Mouse (Mus musculus): ENCODE data around the gene Pitpna. TPM values are rescaled to one million over a fixed set of nuclear protein-coding genes. Genes with fewer than 3 reads are reported as not detected.

The Pitpna gene
- polyA plus RNA-seq, 1 experiment = 160 TPM

DNA sequence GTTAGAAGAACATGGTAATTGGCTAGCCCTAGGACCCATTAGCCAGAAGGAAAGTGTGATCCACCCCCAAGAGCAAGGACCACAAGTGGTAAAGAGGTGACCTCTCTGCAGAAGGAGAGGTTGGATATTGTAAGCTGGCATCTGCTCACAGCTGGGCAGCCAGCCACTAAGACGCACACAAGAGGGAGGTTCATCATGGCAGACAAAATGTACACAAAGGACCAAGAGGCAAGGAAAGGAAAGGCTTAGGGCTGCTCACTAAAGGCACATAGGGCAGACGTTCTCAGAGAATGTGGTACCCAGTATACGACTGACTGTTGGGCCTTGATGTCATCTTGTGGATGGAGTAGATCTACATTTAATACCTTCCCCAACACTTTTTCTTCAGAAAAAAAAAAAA, 87.0 kb downstream of the Pitpna start:
- Histone ChIP-seq H3K4me1 (ENCODE audit: control insufficient read depth, insufficient read depth, low read length) (peaks cover 11% of the 10 kb centered on the region), H3K4me3 (ENCODE audit: insufficient read depth, low read length) (no peak overlapping the region)
- TF ChIP-seq POLR2A (IDR thresholded peaks at IDR 0.05; ENCODE audit: low read depth, low read length) = 0 out of 2 replicates have a peak, but pooled peaks have one; percentile 24
- no peak for TF ChIP-seq CTCF (IDR thresholded peaks at IDR 0.05; ENCODE audit: borderline replicate concordance, insufficient read depth, low read length)

GRCm38 (mm10) chr11:75677881-75678746, 90.2 kb downstream of the Pitpna start:
- H3K4me1 ChIP-seq (ENCODE audit: control insufficient read depth, insufficient read depth, low read length) = peaks cover 14% of the 10 kb centered on the region
- H3K4me3 ChIP-seq (ENCODE audit: insufficient read depth, low read length) = peak overlapping the region; percentile 36
- no peak for TF ChIP-seq POLR2A (IDR thresholded peaks at IDR 0.05; ENCODE audit: low read depth, low read length)
- TF ChIP-seq CTCF (IDR thresholded peaks at IDR 0.05; ENCODE audit: borderline replicate concordance, insufficient read depth, low read length) = no peak
- H3K27ac ChIP-seq (ENCODE audit: insufficient read depth, low read length) = peak overlapping the region; percentile 58

More for the DNA sequence above, 87.0 kb downstream of the Pitpna start:
- H3K27ac ChIP-seq (ENCODE audit: insufficient read depth, low read length) = no peak overlapping the region

Other genes starting within 250 kb of the Pitpna start
- gene Rpa1, start 239.8 kb upstream of the Pitpna start, polyA plus RNA-seq (2011; ENCODE audit: insufficient read length, low read depth, missing spikeins) = 98.3 and 104 TPM in 2 replicates
- gene Smyd4, start 239.7 kb upstream of the Pitpna start, polyA plus RNA-seq (2011; ENCODE audit: insufficient read length, low read depth, missing spikeins) = 6.5 and 7.3 TPM in 2 replicates
- 1,069 and 1,358 TPM in 2 replicates for gene Serpinf1, start 165.4 kb upstream of the Pitpna start, polyA plus RNA-seq (2011; ENCODE audit: insufficient read length, low read depth, missing spikeins)
- not detected in 2 replicates for gene Serpinf2, start 148.5 kb upstream of the Pitpna start, polyA plus RNA-seq (2011; ENCODE audit: insufficient read length, low read depth, missing spikeins)
- gene Wdr81, start 133.4 kb upstream of the Pitpna start, polyA plus RNA-seq (2011; ENCODE audit: insufficient read length, low read depth, missing spikeins) = 9.5 and 17.3 TPM in 2 replicates
- 11.2 and 11.4 TPM in 2 replicates for gene Tlcd2, start 126.4 kb upstream of the Pitpna start, polyA plus RNA-seq (2011; ENCODE audit: insufficient read length, low read depth, missing spikeins)
- gene Prpf8, start 101.3 kb upstream of the Pitpna start, polyA plus RNA-seq (2011; ENCODE audit: insufficient read length, low read depth, missing spikeins) = 127 and 132 TPM in 2 replicates
- 1.7 TPM in 2 replicates for gene Rilp, start 78.0 kb upstream of the Pitpna start, polyA plus RNA-seq (2011; ENCODE audit: insufficient read length, low read depth, missing spikeins)
- gene Scarf1, start 74.6 kb upstream of the Pitpna start, polyA plus RNA-seq (2011; ENCODE audit: insufficient read length, low read depth, missing spikeins) = 0.25 TPM in 1 of 2 replicates, not detected in the other
- gene Slc43a2, start 56.4 kb upstream of the Pitpna start, polyA plus RNA-seq (2011; ENCODE audit: insufficient read length, low read depth, missing spikeins) = 5.4 and 6.9 TPM in 2 replicates
- 15.2 and 17.8 TPM in 2 replicates for gene Inpp5k, start 42.9 kb downstream of the Pitpna start, polyA plus RNA-seq (2011; ENCODE audit: insufficient read length, low read depth, missing spikeins)
- 169 and 247 TPM in 2 replicates for gene Myo1c, start 62.4 kb downstream of the Pitpna start, polyA plus RNA-seq (2011; ENCODE audit: insufficient read length, low read depth, missing spikeins)
- gene Crk, start 91.2 kb downstream of the Pitpna start, polyA plus RNA-seq (2011; ENCODE audit: insufficient read length, low read depth, missing spikeins) = 133 TPM in 2 replicates
- 662 and 701 TPM in 2 replicates for gene Ywhae, start 144.8 kb downstream of the Pitpna start, polyA plus RNA-seq (2011; ENCODE audit: insufficient read length, low read depth, missing spikeins)
- gene Doc2b, start 208.0 kb downstream of the Pitpna start, polyA plus RNA-seq (2011; ENCODE audit: insufficient read length, low read depth, missing spikeins) = 1.5 and 1.9 TPM in 2 replicates

Data from embryonic fibroblast, embryonic 13.5 days (primary cell).